Mouse (Mus musculus) bone marrow, adult 2 months (tissue): ENCODE data around the gene Btbd8. TPM values are rescaled to one million over a fixed set of nuclear protein-coding genes. Genes with fewer than 3 reads are reported as not detected.

Experiments used
- H3K27ac ChIP-seq: fragments of 200-500 bp; 2 replicates; pipeline ENCODE4 v1.5.1; 2012; ENCODE audit warnings: low read depth, mild to moderate bottlenecking, control low read depth, inconsistent platforms, low read length; ENCODE audit not compliant: control insufficient read depth, poor library complexity, insufficient read depth
- H3K4me1 ChIP-seq: fragments of 200-500 bp; 2 replicates; pipeline ENCODE4 v1.6.1; 2011; ENCODE audit warnings: low read length; ENCODE audit not compliant: control insufficient read depth, insufficient read depth
- H3K4me3 ChIP-seq: fragments of 200-500 bp; replicated peaks from 2 replicates; pipeline ENCODE3; 2011; ENCODE audit warnings: mild to moderate bottlenecking, low read depth, low read length, control low read depth; ENCODE audit not compliant: control insufficient read depth
- CTCF ChIP-seq: fragments of 200-500 bp; IDR thresholded peaks from 2 replicates; pipeline ENCODE4 v1.5.1; 2011; ENCODE audit warnings: low read length, control low read depth; ENCODE audit not compliant: control insufficient read depth, insufficient read depth
- POLR2A ChIP-seq: fragments of 200-500 bp; IDR thresholded peaks from 2 replicates; pipeline ENCODE4 v1.6.1; 2011; ENCODE audit warnings: low read depth, mild to moderate bottlenecking, control low read depth, low read length, borderline replicate concordance; ENCODE audit not compliant: control insufficient read depth
- WGBS: fragments of 180-500 bp; shearing (Covaris S2); methylation state at CpG from one replicate; pipeline ENCODE4 v1.1.7; 2018; 5-methylcytosine and 5-hydroxymethylcytosine counted together
- polyA plus RNA-seq: library from polyadenylated mRNA; stranded (reverse); fragments of >200 nt; gene quantifications from 2 replicates; pipeline ENCODE4 v1.2.4, GENCODE M21; 2011; ENCODE audit warnings: low replicate concordance; ENCODE audit not compliant: missing spikeins, insufficient read depth, insufficient read length

Gene Btbd8
- polyA plus RNA-seq, 1 experiment = 3.5 TPM

DNA sequence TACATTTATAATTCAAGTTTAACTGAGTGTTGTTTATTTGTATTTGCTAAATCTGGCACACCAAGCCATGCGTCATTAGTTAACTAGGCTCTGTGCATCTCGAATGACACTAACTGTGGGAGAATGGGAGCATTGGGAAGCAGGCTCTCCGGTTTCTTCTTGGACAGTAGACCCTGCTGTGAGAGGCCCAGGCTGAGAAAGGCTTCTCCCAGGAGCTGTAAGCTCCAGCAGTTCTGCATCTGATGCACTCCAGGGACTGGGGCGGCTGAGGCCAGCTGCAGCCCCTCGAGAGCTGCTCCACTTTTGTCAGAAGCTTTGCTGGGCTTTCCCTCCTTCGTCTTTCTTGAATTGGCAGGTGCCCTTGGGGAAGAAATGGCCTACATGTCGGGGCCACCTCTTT lies 103.9 kb downstream of the Btbd8 start:
- Histone ChIP-seq H3K4me1 (peaks cover 1% of the 10 kb centered on the region), H3K4me3 (no peak overlapping the region), H3K27ac (no peak overlapping the region)
- TF ChIP-seq POLR2A (no peak), CTCF (no peak)
- 83% methylated on average over 7 of the region's 7 CpGs for WGBS

DNA sequence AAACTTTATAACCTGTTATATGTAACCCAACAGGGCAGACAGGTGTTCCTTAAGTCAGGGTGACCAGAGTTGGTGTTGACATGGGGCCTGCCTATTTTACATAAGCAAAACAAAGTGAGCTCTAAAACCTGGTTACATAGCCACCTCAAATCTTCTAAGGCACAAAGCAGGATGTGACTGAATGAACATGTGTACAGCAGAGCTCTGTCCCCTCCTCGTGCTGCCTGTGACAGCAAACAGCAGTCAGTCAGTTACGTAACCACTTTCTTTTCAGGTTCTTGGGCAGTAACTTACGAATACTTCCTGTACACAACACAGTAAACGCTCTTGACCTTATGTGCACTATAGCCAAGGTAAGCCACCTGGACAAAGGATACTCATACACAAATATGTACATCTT lies 108.1 kb downstream of the Btbd8 start:
- TF ChIP-seq CTCF (no peak), POLR2A (no peak)
- Histone ChIP-seq H3K27ac (no peak overlapping the region), H3K4me1 (peaks cover 3% of the 10 kb centered on the region), H3K4me3 (no peak overlapping the region)
- 15% methylated on average over 4 of the region's 4 CpGs for WGBS

DNA sequence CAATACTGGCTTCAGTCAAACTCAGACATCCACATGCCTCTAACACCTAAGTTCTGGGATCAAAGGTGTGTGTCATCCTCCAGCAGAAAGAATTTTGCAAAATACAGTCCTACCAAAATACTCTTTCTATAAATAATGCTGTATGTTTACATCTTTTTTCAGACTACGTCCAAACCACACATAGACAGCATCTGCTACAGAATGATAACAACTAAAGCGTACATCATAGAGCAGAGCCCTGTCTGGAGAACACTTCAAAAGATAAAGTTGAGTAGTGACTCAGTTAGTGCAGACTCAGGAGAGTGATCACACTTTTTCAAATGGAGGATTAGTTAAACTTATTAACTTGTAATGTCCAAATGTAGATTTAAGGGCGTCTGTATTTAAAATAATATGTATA lies 110.2 kb downstream of the Btbd8 start:
- Histone ChIP-seq H3K4me3 (no peak overlapping the region), H3K27ac (no peak overlapping the region; the same call in 1 of the 2 replicates), H3K4me1 (peaks cover 3% of the 10 kb centered on the region)
- WGBS = 67% methylated on average over 3 of the region's 3 CpGs
- TF ChIP-seq POLR2A (no peak), CTCF (no peak)

DNA sequence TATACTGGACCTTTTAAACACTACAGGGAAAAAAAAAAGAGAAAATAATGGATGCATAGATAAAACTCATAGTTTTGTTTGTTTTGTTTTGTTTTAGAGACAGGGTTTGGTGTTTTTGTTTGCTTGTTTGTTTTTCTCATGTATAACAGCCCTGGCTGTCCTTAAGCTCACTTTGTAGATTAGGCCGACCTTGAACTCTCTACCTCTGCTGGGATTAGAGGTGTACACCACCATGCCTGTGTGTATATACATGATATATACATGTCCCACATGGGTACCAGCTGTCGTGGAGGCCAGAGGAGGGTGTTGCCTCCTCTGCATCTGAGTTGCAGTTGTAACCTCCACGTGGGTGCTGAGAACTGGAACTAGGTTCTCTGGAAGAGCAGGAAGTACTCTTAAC lies 110.6 kb downstream of the Btbd8 start:
- 85% methylated on average over 3 of the region's 3 CpGs for WGBS
- H3K27ac ChIP-seq = no peak overlapping the region

DNA sequence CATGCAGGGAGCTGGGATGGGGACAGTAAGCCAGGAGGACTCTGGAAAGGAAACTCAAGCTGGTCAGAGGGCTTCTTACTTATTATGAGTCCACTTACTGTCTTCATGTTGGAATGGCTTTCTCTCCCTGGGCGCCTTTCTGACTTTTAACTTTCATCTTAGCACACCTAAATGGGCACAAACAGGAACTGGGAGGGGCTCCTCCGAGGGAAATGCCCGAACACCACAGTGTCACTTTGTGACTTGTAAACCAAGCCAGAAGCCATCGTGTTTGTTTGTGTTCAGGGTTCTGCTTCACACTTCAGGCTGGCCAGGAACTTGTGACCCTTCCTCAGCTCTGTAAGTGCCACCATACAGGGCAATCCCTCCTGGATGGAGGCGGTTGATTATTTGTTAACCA lies 116.5 kb downstream of the Btbd8 start:
- WGBS = 72% methylated on average over 5 of the region's 5 CpGs
- no peak overlapping the region for H3K27ac ChIP-seq
- TF ChIP-seq POLR2A (no peak), CTCF (no peak)
- no peak overlapping the region for H3K4me3 ChIP-seq
- no peaks in the 10 kb centered on the region; the same call in 1 of the 2 replicates for H3K4me1 ChIP-seq

More for the DNA sequence above, 110.6 kb downstream of the Btbd8 start:
- Histone ChIP-seq H3K4me3 (no peak overlapping the region), H3K4me1 (peaks cover 3% of the 10 kb centered on the region)
- TF ChIP-seq CTCF = no peak
- no peak for TF ChIP-seq POLR2A

DNA sequence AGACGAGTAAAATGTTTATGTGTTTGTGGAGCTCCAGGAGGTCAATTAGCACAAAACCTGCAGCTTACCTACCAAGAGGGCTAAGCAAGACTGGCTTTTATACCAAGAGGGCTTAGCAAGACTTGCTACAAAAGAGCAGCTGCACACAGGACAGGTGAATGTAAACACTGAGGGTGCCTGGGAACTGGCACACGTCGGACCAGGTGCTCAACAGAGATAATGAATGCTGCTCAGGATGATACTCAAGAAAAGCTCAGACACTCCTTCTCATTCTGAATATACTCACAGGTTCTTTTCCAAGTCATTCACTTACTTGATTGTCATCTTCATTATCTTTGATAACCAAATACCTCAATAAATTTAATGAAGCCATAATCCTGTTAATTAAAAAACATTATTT lies 119.2 kb downstream of the Btbd8 start:
- WGBS = 84% methylated on average over 3 of the region's 3 CpGs
- H3K4me1 ChIP-seq = no peaks in the 10 kb centered on the region; the same call in 1 of the 2 replicates
- no peak overlapping the region for H3K27ac ChIP-seq
- H3K4me3 ChIP-seq = no peak overlapping the region
- TF ChIP-seq CTCF (no peak), POLR2A (no peak)

Other genes with a start within 250 kb of the Btbd8 start
- 4.9 and 7.4 TPM in 2 replicates for gene Tgfbr3, start 148.4 kb upstream of the Btbd8 start, polyA plus RNA-seq
- not detected in 2 replicates for gene Brdt, start 106.8 kb upstream of the Btbd8 start, polyA plus RNA-seq
- gene Ephx4, start 35.3 kb upstream of the Btbd8 start, polyA plus RNA-seq = not detected in 2 replicates
- gene Lpcat2b, start 6.4 kb upstream of the Btbd8 start, polyA plus RNA-seq = not detected in 2 replicates
- not detected in 2 replicates for gene Gm42669, start 69.6 kb downstream of the Btbd8 start, polyA plus RNA-seq
- gene 1700028K03Rik, start 96.7 kb downstream of the Btbd8 start, polyA plus RNA-seq = not detected in 2 replicates
- gene Rpap2, start 159.4 kb downstream of the Btbd8 start, polyA plus RNA-seq = 3.8 and 6.0 TPM in 2 replicates
- 2.7 and 4.6 TPM in 2 replicates for gene Glmn, start 159.9 kb downstream of the Btbd8 start, polyA plus RNA-seq